Mouse (Mus musculus): ENCODE data around the gene Pitpnc1.

DNA sequence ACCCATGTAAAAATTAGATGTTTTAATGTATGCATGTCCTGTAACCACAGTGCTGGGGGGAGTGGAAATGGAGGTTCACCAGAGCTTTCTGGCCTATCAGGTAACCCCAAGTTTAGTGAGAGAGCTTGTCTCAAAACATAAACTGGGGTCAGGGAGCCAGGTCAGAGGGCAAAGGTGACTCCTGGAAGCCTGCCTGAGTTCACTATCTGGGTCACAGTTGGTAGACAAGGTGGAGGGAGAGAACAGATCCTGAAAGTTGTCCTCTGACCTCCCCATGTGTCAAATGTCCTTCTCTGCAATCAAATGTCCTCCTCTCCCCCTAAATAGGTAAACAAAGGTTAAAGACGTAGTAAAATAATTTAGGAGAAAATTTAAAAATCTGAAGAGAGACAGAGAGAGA is 244.1 kb downstream of the Pitpnc1 start:
- TF ChIP-seq MEF2A (IDR thresholded peaks at IDR 0.05; ENCODE audit: borderline replicate concordance, low read depth, low read length) = no peak
- TF ChIP-seq EP300 (IDR thresholded peaks at IDR 0.05; ENCODE audit: low read length) = no peak
- no peak for TF ChIP-seq RCOR1 (conservative IDR thresholded peaks at IDR 0.05; ENCODE audit: low read depth, low read length)
